Mouse (Mus musculus): ENCODE measurements around the gene Gm20695. TPM values are rescaled to one million over a fixed set of nuclear protein-coding genes. Genes with fewer than 3 reads are reported as not detected.

Gm20695 gene
- polyA plus RNA-seq, 1 experiment from 2014 or later = 1.3 TPM

DNA sequence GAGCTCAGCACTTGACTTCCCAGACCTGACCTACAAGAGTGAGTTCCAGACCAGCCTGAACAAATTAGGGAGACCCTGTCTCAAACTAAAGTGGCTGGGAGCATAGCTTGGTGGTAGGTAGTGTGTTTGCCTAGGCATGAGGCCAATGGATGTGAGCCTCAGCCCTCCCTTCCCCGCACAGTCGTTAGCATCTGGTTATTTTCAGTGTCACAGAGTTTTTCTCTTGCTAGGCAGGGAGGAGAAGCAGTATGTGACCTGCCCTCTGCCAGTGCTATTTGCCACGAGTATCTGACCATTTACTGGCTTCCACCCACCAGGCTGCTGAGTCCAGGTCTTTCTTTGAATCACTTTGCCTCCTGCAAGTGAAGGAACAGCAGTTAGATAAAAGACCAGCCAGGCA is 9.3 kb downstream of the Gm20695 start:
- no peaks in the 10 kb centered on the region for H3K27me3 ChIP-seq (ENCODE audit: insufficient read depth, low read length)
- no peak overlapping the region for H3K9ac ChIP-seq (replicated peaks; ENCODE audit: low read length)
- H3K4me1 ChIP-seq (ENCODE audit: insufficient read depth, low read length) = 0 out of 2 replicates have a peak, but pooled peaks cover 8% of the 10 kb centered on the region
- H3K27ac ChIP-seq (ENCODE audit: low read length) = no peak overlapping the region
- peaks cover 10% of the 10 kb centered on the region for H3K36me3 ChIP-seq (ENCODE audit: insufficient read depth, low read length)
- no peak for ATAC-seq (ENCODE audit: low FRiP score, low TSS enrichment)
- H3K4me3 ChIP-seq (ENCODE audit: low read length) = no peak overlapping the region
- WGBS = 61% methylated on average over 3 of the region's 3 CpGs
- H3K4me2 ChIP-seq (replicated peaks; ENCODE audit: low read depth, low read length) = no peak overlapping the region
- H3K9me3 ChIP-seq (ENCODE audit: low read length) = no peaks in the 10 kb centered on the region

DNA sequence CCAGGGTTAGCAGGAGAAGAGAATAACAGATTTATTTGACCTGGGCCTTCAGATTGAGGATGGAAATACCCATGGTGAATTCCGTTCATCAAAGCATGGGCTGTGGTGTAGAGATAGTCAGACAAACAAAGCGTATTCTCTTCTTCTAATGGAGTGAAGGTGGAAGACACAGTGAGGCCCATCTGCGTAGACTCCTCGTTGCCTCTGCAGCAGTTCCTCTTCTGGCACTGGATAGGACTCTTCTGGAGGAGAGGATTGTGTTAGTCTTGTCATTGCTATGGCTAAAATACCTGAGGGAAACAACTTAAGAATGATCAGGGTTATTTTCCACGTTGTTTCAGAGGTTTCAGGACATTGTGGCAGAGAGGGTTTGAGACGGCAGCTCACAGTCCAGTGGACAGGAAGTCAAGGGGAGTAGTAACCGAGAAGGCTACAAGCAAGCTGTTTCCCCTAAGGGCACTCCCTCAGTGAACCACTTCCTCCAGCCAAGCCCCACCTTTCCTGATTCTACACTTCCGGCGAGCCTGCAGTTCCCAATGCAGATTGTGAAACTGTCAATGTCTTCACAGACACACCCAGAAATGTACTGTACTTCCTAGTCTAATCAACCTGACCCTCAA is 10.8 kb downstream of the Gm20695 start:
- Histone ChIP-seq H3K4me1 (ENCODE audit: insufficient read depth, low read length) (0 out of 2 replicates have a peak, but pooled peaks cover 8% of the 10 kb centered on the region), H3K27ac (ENCODE audit: low read length) (peak overlapping the region; percentile 36), H3K9ac (replicated peaks; ENCODE audit: low read length) (no peak overlapping the region), H3K27me3 (ENCODE audit: insufficient read depth, low read length) (no peaks in the 10 kb centered on the region), H3K9me3 (ENCODE audit: low read length) (no peaks in the 10 kb centered on the region), H3K36me3 (ENCODE audit: insufficient read depth, low read length) (peaks cover 25% of the 10 kb centered on the region), H3K4me3 (ENCODE audit: low read length) (no peak overlapping the region), H3K4me2 (replicated peaks; ENCODE audit: low read depth, low read length) (peak overlapping the region; percentile 14; the same call in 1 of the 2 replicates)
- ATAC-seq (ENCODE audit: low FRiP score, low TSS enrichment) = peak; percentile 73; the same call in 1 of the 2 replicates
- 66% methylated on average over 9 of the region's 9 CpGs for WGBS

DNA sequence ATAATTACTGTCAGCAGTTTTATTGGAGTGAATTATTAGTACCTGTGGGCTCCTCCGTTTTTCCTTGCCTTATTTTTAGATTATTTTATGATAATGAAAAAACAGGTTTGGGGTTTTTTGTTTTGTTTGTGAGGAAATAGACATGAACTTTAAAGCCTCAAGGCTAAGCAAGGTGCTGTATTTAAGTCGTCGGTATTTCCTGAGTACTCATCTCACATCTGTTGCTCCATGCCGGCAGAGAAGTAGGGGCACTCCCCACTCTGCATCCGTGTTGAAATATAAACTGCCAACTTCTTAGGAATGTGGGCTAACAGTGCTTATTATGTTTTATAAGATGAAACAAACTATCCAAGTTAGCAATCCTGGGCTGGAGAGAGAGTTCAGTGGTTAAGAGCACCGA is 11.6 kb downstream of the Gm20695 start:
- no peak for ATAC-seq (ENCODE audit: low FRiP score, low TSS enrichment)
- H3K27ac ChIP-seq (ENCODE audit: low read length) = no peak overlapping the region
- no peak overlapping the region for H3K4me2 ChIP-seq (replicated peaks; ENCODE audit: low read depth, low read length)
- H3K4me1 ChIP-seq (ENCODE audit: insufficient read depth, low read length) = 0 out of 2 replicates have a peak, but pooled peaks cover 8% of the 10 kb centered on the region
- WGBS = 78% methylated on average over 6 of the region's 6 CpGs
- H3K27me3 ChIP-seq (ENCODE audit: insufficient read depth, low read length) = no peaks in the 10 kb centered on the region
- no peak overlapping the region for H3K4me3 ChIP-seq (ENCODE audit: low read length)
- H3K9ac ChIP-seq (replicated peaks; ENCODE audit: low read length) = no peak overlapping the region
- peaks cover 33% of the 10 kb centered on the region for H3K36me3 ChIP-seq (ENCODE audit: insufficient read depth, low read length)
- no peaks in the 10 kb centered on the region for H3K9me3 ChIP-seq (ENCODE audit: low read length)

GRCm38 (mm10) chr16:3896553-3896952 is 12.1 kb downstream of the Gm20695 start:
- peaks cover 38% of the 10 kb centered on the region for H3K36me3 ChIP-seq (ENCODE audit: insufficient read depth, low read length)
- ATAC-seq (ENCODE audit: low FRiP score, low TSS enrichment) = no peak
- WGBS = 97% methylated on average over 1 of the region's 1 CpGs

DNA sequence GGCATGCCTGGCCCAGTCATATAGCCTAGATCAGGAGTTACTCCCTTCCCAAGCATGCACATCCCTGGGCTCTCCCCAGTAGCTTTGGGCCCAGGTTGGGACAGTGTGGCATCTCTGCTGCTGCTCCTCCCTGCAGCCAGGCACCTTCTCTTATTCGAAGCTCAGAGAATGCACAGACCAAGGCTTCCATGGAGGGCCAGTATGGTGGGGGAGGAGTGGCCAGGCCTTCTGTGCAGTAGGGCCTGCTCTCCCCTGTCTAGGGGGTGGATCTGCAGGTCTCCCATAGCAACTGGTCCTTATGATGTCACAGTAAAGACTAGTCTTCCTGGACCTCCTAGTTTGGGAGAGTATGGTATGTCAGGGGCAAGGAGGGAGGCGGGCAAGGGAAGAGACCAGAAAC is 23.0 kb downstream of the Gm20695 start:
- Histone ChIP-seq H3K27me3 (ENCODE audit: insufficient read depth, low read length) (no peaks in the 10 kb centered on the region), H3K4me1 (ENCODE audit: insufficient read depth, low read length) (peaks cover 6% of the 10 kb centered on the region), H3K4me2 (replicated peaks; ENCODE audit: low read depth, low read length) (no peak overlapping the region), H3K4me3 (ENCODE audit: low read length) (no peak overlapping the region), H3K27ac (ENCODE audit: low read length) (no peak overlapping the region), H3K9me3 (ENCODE audit: low read length) (no peaks in the 10 kb centered on the region), H3K9ac (replicated peaks; ENCODE audit: low read length) (no peak overlapping the region), H3K36me3 (ENCODE audit: insufficient read depth, low read length) (peaks cover 40% of the 10 kb centered on the region)
- 72% methylated on average over 2 of the region's 2 CpGs for WGBS
- ATAC-seq (ENCODE audit: low FRiP score, low TSS enrichment) = no peak

More at GRCm38 (mm10) chr16:3896553-3896952, 12.1 kb downstream of the Gm20695 start:
- H3K9ac ChIP-seq (replicated peaks; ENCODE audit: low read length) = no peak overlapping the region
- H3K27ac ChIP-seq (ENCODE audit: low read length) = no peak overlapping the region
- no peaks in the 10 kb centered on the region for H3K9me3 ChIP-seq (ENCODE audit: low read length)
- H3K4me1 ChIP-seq (ENCODE audit: insufficient read depth, low read length) = 0 out of 2 replicates have a peak, but pooled peaks cover 8% of the 10 kb centered on the region
- H3K4me3 ChIP-seq (ENCODE audit: low read length) = no peak overlapping the region
- H3K27me3 ChIP-seq (ENCODE audit: insufficient read depth, low read length) = no peaks in the 10 kb centered on the region
- no peak overlapping the region for H3K4me2 ChIP-seq (replicated peaks; ENCODE audit: low read depth, low read length)

DNA sequence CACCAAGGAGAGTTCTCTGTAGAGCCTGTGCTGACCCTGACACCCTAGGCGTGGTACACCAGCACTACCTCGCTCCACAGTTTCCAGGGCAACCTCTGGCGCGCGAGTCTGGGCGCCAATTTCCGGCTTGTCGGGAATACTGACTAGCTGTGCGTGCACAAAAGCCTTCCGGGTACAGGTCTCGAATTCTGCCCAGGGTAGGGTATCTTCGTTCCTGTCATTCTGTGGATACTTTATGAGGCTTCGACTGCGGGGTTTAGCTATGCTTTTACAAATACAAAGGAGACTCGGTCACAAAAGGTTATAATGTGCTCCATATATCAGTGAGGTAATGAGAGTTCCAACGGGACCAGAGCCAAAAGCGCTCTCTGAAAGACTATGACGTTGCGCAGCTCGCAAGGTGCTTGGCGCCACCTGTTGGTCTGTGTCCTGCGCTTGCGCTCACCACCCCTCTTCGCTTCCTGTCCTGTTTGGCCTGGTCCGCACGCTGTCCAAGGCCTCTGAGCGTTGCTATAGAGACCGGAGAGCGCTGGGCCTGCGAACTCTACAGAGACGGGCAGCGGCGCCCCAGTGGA is 24.2 kb downstream of the Gm20695 start, which contains the start of the genes 1700037C18Rik and Cluap1:
1700037C18Rik (minus strand) TSS at position 153 of the 575 bp plus-strand sequence.
Cluap1 (plus strand) TSS at position 265 of the 575 bp plus-strand sequence.
- Histone ChIP-seq H3K4me2 (replicated peaks; ENCODE audit: low read depth, low read length) (peak within 1 kb of the TSS; percentile 73), H3K4me3 (ENCODE audit: low read length) (peak within 1 kb of the TSS; percentile 71), H3K9ac (replicated peaks; ENCODE audit: low read length) (peak within 1 kb of the TSS; percentile 79), H3K4me1 (ENCODE audit: insufficient read depth, low read length) (peaks cover 6% of the 10 kb centered on the region), H3K36me3 (ENCODE audit: insufficient read depth, low read length) (peaks cover 39% of the 10 kb centered on the region), H3K27ac (ENCODE audit: low read length) (peak within 1 kb of the TSS; percentile 79), H3K27me3 (ENCODE audit: insufficient read depth, low read length) (no peaks in the 10 kb centered on the region), H3K9me3 (ENCODE audit: low read length) (no peaks in the 10 kb centered on the region)
- peak; percentile 99 for ATAC-seq (ENCODE audit: low FRiP score, low TSS enrichment)
- WGBS = under 1% methylated on average over 33 of the region's 33 CpGs

- peak overlapping the region; percentile 79 for H3K9ac ChIP-seq (replicated peaks; ENCODE audit: low read length)
- H3K27me3 ChIP-seq (ENCODE audit: insufficient read depth, low read length) = no peaks in the 10 kb centered on the region
- ATAC-seq (ENCODE audit: low FRiP score, low TSS enrichment) = no peak
- peaks cover 39% of the 10 kb centered on the region for H3K36me3 ChIP-seq (ENCODE audit: insufficient read depth, low read length)
- H3K4me3 ChIP-seq (ENCODE audit: low read length) = peak overlapping the region; percentile 71
- peaks cover 6% of the 10 kb centered on the region for H3K4me1 ChIP-seq (ENCODE audit: insufficient read depth, low read length)
- no peaks in the 10 kb centered on the region for H3K9me3 ChIP-seq (ENCODE audit: low read length)
- 6% methylated on average over 20 of the region's 20 CpGs for WGBS
- peak overlapping the region; percentile 73 for H3K4me2 ChIP-seq (replicated peaks; ENCODE audit: low read depth, low read length)
- H3K27ac ChIP-seq (ENCODE audit: low read length) = peak overlapping the region; percentile 79; the same call in 1 of the 2 replicates
Observed at GRCm38 (mm10) chr16:3909118-3909517, 24.7 kb downstream of the Gm20695 start.

- H3K36me3 ChIP-seq (ENCODE audit: insufficient read depth, low read length) = peaks cover 32% of the 10 kb centered on the region; the same call in 1 of the 2 replicates
- no peak overlapping the region for H3K4me3 ChIP-seq (ENCODE audit: low read length)
- no peak for ATAC-seq (ENCODE audit: low FRiP score, low TSS enrichment)
- H3K9ac ChIP-seq (replicated peaks; ENCODE audit: low read length) = no peak overlapping the region
- WGBS = 95% methylated on average over 2 of the region's 2 CpGs
- H3K4me2 ChIP-seq (replicated peaks; ENCODE audit: low read depth, low read length) = no peak overlapping the region
- H3K4me1 ChIP-seq (ENCODE audit: insufficient read depth, low read length) = no peaks in the 10 kb centered on the region
- H3K27ac ChIP-seq (ENCODE audit: low read length) = no peak overlapping the region
- H3K9me3 ChIP-seq (ENCODE audit: low read length) = no peaks in the 10 kb centered on the region
- no peaks in the 10 kb centered on the region for H3K27me3 ChIP-seq (ENCODE audit: insufficient read depth, low read length)
Observed at GRCm38 (mm10) chr16:3920756-3921155, 36.3 kb downstream of the Gm20695 start.

- Histone ChIP-seq H3K4me3 (ENCODE audit: low read length) (no peak overlapping the region), H3K9ac (replicated peaks; ENCODE audit: low read length) (no peak overlapping the region), H3K4me2 (replicated peaks; ENCODE audit: low read depth, low read length) (no peak overlapping the region), H3K4me1 (ENCODE audit: insufficient read depth, low read length) (no peaks in the 10 kb centered on the region), H3K27ac (ENCODE audit: low read length) (no peak overlapping the region), H3K9me3 (ENCODE audit: low read length) (no peaks in the 10 kb centered on the region), H3K27me3 (ENCODE audit: insufficient read depth, low read length) (no peaks in the 10 kb centered on the region), H3K36me3 (ENCODE audit: insufficient read depth, low read length) (peaks cover 44% of the 10 kb centered on the region)
- ATAC-seq (ENCODE audit: low FRiP score, low TSS enrichment) = no peak
- 80% methylated on average over 3 of the region's 3 CpGs for WGBS
Observed at GRCm38 (mm10) chr16:3923515-3923914, 39.1 kb downstream of the Gm20695 start.

DNA sequence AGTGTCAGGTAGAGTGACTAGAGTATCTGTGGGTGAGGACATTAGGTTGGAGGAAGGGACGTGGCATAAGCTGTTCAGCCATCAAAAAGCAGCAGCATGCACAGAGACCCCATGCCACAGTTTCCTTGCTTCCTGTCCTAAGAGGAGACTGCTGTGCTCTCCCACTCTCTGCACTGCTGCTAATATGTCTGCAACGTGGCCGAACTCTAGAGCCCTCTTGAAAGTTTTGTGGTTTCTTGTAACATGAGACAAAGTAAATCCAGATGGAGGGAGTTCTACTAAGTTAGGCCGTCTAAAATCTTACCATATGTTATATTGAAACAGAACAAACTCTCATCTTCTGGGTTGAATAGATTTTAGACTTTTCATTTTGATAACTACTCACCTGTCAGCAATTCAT is 39.5 kb downstream of the Gm20695 start:
- no peak overlapping the region for H3K9ac ChIP-seq (replicated peaks; ENCODE audit: low read length)
- no peak for ATAC-seq (ENCODE audit: low FRiP score, low TSS enrichment)
- 45% methylated on average over 4 of the region's 4 CpGs for WGBS
- no peaks in the 10 kb centered on the region for H3K9me3 ChIP-seq (ENCODE audit: low read length)
- H3K4me3 ChIP-seq (ENCODE audit: low read length) = no peak overlapping the region
- no peaks in the 10 kb centered on the region for H3K4me1 ChIP-seq (ENCODE audit: insufficient read depth, low read length)
- H3K36me3 ChIP-seq (ENCODE audit: insufficient read depth, low read length) = peaks cover 46% of the 10 kb centered on the region
- no peak overlapping the region for H3K27ac ChIP-seq (ENCODE audit: low read length)
- no peaks in the 10 kb centered on the region for H3K27me3 ChIP-seq (ENCODE audit: insufficient read depth, low read length)
- H3K4me2 ChIP-seq (replicated peaks; ENCODE audit: low read depth, low read length) = no peak overlapping the region
